Mouse (Mus musculus) kidney, adult 2 months (tissue): ENCODE results near the gene Dpp4.

ENCODE experiments used
- CTCF ChIP-seq: fragments of 200-500 bp; conservative IDR thresholded peaks from 2 replicates; pipeline ENCODE4 v1.5.1; 2011; ENCODE audit warnings: low read depth, mild to moderate bottlenecking, control low read depth, low read length, moderate library complexity, mixed read lengths; ENCODE audit not compliant: insufficient read depth, insufficient read length
- POLR2A ChIP-seq: fragments of 200-500 bp; IDR thresholded peaks from one replicate; pipeline ENCODE4 v1.6.1; 2011; ENCODE audit warnings: low read depth, low read length, control low read depth

GRCm38 (mm10) chr2:62449692-62450346, 37.8 kb upstream of the Dpp4 start:
- TF ChIP-seq POLR2A (no peak), CTCF (no peak)
